Mouse (Mus musculus): Measurements from ENCODE around the gene Smad3. TPM values are rescaled to one million over a fixed set of nuclear protein-coding genes. Genes with fewer than 3 reads are reported as not detected.

The Smad3 gene
- polyA plus RNA-seq, 1 experiment, result 35.1 TPM

DNA sequence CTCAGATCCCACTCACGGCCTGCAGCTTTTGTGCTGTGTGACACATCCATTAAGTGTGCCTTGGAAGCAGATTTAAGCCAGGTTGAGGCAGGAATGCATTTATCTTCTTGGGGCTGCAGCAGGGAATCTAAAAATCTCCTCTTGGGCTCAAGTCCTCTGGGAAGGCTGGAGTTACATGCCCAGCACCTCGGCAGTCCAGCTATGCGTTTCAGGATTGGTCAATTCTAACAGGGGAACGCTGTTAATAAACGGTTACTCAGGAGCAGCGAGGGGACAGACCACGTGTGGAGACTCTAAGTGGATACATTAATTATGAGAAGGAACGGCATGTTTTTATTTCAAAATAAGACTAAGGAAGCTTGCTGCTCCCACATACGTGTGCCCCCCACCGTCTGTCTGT lies 14.7 kb upstream of the Smad3 start:
- DNase-seq (ENCODE audit: low read depth), result no peak

DNA sequence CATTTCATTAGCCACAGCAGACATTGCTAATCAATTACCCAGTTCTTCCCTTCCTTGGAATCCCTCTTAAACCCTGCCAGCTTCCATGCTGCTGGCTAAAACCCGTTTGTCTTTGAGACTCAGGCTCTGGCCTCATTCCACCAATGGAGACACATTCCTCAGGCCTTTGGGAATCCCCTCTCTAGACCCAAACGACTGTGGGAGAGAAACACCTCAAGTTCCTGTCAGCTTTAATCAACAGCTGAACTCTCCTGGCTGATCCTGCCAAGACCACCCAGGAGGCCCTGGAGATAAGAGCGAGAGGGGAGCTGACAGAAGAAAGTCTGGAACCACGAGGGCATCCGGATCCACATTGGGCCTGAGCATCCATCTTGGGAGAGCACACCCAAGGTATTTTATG lies 13.9 kb upstream of the Smad3 start:
- no peak for DNase-seq (ENCODE audit: low read depth)

DNA sequence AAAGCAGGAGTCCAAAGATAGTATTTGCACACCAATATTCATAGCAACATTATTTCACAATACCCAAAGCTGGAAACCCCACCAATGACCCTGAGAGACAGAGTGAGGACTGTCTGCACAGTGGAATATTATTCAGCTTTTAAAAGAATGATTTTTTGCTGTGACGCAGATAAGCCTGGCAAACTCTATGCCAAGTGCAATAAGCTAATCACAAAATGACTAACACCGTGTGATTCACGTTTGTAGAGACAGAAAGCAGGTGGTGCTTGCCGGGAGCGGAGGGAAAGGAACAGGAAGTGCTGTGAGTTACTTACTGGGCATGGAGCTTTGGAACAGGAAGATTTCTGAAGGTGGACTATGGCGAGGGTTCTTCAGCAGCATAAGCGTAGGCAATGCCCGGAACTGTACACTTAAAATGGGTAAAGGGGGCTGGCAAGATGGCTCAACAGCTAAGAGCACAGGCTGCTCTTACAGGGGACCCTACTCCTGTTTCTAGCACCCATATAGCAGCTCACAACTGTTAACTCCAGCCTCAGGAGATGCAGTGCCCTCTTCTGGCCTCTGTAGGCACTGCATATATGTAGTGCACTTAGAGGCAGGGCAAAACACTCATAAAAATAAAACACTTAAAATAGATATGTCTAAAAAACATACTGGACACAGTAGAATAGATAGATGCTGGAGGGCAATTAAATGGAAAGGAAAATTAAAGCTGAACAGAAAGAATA lies 3.7 kb upstream of the Smad3 start:
- no peak for DNase-seq (ENCODE audit: low read depth)

DNA sequence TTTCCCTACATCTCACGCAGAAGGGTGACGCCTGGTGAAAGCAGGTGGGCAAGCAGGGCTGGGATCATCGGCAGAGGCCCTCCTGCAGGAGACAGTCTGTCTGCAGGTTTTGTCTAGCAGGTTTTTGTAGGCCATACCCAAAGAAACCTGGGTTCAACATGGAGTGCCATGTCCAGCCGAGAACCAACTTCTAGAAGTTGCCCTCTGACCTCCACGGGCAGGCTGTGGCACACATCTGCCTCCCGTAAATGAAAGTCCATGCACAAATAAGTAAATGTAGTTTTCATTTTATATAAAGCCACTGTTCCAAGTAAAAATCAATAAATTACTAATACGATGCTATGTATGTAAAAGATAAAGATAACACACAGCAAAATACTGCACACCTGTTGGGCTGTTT lies 3.0 kb upstream of the Smad3 start:
- DNase-seq (ENCODE audit: low read depth), result no peak

DNA sequence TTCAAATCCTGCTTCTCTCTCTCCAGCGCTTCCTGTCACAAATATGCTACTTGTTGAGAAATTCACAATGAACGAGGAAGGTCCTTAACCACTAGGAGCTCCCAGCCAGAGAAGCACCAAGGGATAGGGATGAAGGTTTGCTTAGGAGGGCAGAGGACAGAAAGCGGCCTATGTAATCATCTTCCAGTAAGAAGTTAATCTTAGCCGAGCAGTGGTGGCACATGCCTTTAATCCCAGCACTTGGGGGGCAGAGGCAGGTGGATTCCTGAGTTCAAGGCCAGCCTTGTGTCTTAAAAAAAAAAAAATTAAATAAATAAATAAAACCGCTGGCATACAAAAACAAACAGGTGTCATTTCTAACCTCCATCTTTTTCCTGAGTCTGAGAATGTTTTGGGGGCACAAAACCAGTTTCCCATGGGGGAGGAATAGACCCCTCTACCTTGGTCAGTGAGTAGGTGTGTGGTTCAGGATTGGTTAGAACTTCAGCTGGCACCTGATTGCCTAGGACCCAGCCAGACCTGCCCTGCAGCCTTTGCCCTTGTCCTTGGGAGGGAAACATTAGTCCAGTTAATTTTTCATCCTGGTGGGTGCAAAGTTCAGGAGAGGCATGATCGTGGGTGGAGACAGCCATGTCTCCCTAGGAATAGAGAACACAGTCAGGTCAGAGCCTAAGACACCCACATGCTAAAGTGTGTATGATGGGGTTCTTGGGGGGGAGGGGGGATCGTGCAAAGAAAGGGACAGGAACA lies 2.4 kb upstream of the Smad3 start:
- DNase-seq (ENCODE audit: low read depth), result no peak

DNA sequence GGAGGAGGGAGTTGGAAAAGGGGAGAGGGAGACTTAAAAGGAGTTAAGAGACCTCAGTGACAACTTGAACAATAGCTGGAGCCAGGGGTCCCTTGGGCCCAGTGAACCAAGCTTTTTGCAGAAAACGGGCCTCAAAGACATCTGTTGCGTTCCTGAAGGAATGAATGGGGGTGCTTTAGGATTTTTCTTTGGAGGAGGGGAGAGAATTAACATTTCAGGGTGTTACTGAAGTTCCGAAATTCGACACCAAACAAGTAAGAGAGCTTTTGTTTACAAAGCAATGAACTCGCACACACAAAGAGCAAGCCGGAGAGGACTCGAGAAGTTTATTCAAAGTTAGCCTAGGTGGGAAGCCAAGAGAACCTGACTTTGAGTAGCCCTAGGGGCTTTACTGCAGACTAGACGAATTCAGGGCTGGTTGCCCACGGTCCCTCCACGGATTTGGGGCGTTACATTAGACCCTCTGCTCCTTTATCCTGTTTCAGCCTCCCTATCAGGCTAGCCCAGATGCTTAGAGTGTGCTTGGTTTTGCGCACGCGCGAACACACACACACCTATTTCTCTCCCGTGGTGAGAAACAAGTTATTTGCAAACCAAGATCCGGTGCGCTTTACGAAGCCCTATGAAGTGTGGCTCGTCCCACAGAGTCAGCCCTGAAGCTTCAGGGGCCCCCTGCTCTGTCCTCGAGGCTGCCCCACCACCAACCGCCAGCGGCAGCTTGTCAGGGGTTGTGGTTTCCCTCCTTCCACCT lies 1.0 kb upstream of the Smad3 start:
- DNase-seq (ENCODE audit: low read depth), result no peak

DNA sequence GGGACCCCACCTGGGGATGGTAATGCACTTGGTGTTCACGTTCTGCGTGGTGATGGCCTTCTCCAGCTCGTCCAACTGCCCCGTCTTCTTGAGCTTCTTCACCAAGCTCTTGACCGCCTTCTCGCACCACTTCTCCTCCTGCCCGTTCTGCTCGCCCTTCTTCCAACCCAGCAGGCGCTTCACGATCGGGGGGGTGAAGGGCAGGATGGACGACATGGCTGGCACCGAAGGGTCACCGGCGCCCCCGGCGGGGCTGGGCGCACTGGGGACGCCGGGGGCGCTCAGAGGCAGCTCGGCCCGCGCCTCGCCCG lies 377 bp downstream of the Smad3 start:
- no peak for DNase-seq (ENCODE audit: low read depth)

DNA sequence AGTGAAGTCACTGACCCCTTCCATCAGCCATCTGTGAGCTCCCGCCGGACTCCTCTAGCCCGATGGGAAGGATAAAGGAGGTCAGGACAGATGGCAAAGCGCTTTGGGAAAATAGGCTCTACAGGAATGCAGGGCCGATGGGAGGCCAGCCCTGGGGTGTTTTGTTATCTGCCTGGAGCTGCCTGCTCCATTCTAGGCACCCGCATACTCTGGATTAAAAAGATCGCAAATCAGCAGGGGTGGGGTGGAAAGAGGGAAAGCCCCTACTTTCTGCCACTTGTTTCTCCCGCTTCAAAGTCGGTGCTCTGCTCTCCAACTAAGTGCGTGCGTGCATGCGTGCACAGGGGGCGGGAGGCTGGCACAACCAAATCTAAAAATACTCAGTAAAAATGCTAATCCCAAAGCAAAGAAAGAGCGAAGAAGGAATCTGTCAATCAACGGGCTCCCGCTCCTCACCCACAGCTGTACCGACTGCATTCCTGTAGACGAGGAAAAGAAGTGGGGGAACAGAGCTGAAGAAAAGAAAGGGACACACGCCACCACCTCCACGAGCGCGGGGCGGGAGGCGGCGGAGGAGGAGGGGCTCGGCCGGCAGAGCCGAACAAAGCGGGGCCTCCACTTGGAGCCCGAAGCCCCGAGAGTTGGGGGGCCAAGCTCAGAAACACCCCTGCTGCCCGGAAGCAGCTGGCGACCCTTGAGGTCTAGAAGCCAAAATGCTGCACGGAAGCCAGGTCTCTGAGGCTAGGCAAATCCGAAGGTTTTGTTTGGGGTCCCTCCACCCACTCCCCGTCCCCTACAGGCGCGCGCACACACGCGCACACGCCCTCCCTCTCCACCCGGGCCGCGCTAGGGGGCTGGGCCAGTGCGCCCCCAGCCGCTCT lies 973 bp downstream of the Smad3 start:
- DNase-seq (ENCODE audit: low read depth), result no peak

DNA sequence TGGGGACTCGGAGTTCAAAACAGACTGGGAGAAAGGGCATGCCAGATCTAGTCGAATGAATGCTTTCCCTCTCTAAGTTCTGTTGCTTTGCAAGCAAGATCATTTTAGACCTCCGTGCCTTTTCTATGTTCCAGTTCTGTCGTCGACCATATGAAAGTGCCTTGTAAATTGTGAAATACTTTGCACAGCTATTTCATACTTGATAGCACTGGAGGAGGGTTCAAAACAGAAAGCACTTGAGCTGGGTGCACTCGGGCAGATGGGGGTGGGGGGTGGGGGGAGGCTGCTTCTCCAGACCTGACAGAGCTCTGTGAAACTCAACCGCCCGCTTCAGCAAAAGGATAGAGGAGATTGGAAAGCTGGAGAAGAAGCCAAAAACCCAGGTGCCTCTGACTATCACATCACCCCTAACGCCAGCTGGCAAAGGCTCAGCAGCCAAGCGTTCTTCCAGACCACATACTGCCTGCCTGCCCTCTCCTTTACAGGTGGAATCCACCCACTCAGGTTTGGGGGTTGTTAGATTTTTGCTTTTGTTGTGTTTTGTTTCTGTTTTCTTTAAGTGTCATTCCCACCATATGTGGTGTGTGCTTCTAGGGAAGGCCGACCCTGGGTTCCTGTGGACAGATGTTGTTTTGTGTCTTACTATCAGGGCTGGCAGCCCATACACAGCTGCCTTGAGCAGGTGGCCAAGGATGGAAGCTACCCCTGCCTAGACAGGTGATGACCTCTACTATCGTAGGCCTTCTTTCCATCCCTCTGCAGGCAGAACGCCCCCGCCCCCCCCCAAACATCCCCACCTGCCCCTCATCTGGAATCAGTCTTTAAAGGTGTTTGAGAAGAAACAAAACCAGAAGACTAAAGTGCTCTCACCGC lies 1.9 kb downstream of the Smad3 start:
- DNase-seq (ENCODE audit: low read depth), result no peak

DNA sequence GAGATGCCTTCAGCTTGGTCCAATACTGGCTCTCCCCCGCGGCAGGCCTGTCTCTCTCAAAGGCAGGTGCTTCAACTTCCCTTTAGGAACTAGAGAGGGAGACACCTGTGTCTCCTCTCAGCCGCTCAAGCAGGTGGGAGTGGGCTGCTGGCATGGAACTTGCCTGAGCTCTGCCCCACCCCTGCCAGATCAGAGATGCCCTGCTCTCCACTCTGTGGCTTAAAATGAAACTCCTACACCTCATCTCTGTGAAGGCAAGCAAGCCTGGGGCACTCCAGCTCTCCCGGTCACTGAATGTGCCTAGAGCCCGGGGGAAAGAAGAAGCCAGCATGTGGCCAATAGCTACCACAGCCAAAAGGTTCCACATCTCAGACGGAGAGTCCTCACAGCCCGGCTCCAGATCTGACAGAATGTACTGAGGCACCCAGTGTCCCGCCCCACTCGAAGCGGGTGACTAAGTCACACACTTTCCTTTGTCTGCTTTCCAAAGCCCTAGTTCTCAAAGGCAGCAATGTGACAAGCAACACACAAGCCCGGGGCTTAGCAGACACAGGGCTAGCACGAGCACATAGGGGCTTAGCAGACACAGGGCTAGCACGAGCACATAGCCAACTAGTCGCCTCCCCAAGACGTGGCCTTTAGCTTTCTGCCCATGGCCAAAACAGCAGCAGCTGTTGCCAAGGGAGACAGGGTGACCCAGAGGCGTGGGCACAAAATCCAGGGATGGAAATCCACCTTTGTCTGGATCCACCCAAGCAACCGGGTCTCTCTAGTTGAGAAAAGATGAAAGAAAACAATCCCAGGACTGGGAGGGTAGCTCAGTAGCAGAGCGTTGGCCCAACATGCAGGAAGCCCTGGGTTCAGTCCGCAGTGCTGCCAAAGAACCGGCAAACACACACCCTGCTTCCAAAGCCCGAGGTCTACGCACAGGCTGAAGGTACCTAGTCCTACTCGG lies 3.0 kb downstream of the Smad3 start:
- no peak for DNase-seq (ENCODE audit: low read depth)

DNA sequence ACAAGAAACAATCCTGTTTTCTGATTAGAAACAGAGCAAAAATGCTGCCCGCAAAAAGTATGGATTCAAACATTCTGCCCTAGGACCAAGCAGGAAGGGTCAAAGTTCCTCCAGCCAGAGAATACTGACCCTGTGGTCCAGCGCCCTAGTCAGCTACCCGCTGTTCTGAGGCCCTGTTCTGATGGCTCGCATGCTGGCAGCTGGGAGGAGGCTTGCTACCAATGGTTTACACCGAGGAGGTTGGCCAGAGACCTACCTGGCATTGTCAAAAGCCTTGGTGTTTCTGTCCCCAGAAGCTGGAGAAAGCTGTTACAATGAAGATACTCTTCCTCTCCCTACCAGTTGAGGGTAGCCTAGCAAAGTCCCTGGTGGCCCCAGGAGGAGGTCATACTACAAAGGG lies 3.8 kb downstream of the Smad3 start:
- DNase-seq (ENCODE audit: low read depth), result no peak

DNA sequence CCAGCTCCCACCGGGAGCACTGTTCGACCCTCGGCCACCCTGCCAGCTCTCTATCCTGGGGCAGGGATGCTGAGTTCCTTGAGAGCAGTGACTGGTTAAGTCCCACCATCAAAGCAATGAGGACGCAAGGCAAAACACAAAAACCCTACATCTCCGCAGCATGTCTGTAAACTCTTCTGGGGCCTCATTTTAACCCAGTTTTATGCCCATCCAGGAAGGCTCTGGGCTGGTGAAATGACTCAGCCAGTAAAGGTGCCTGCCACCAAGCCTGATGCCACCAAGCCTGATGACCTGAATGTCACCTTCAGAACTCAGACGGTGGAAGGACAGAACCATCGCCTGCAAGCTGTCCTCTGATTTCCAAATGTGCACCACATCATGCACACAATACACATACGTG lies 4.4 kb downstream of the Smad3 start:
- no peak for DNase-seq (ENCODE audit: low read depth)

DNA sequence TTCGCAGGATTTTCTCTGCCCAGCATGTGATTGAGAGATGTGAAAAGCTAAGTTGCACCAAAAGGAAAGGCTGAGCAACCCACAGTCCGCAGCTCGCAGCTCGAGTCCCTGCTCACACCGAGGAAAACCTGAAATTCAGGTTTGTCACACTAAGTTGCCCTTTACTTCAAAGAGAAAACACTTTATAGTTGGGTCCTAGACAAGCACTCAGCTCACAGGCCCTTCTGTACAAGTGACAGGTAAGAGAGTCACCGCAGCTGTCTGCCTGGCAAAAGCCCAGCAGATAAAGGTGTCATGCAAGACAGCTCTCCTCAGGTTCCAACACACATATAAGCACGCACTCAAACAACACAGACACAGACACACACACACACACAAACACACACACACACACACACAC lies 5.2 kb downstream of the Smad3 start:
- no peak for DNase-seq (ENCODE audit: low read depth)

DNA sequence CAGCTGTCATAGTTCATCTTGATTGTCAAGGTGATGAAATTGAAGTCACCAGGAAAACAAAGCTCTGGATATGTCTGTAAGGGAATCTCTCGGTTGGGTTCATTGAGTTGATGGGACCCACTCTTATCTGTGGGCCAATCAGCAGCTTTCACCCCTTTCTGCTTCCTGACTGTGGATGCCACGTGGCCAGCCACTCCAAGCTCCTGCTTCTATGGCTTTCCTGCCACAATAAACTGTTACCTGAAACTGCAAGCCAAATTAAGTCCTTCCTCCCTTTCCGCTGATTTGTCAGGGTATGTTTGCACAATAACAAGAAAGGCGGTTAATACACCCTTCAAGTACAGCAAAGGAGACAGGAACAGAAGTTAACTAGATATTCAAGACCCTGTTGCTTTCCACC lies 6.5 kb downstream of the Smad3 start:
- DNase-seq (ENCODE audit: low read depth), result no peak

DNA sequence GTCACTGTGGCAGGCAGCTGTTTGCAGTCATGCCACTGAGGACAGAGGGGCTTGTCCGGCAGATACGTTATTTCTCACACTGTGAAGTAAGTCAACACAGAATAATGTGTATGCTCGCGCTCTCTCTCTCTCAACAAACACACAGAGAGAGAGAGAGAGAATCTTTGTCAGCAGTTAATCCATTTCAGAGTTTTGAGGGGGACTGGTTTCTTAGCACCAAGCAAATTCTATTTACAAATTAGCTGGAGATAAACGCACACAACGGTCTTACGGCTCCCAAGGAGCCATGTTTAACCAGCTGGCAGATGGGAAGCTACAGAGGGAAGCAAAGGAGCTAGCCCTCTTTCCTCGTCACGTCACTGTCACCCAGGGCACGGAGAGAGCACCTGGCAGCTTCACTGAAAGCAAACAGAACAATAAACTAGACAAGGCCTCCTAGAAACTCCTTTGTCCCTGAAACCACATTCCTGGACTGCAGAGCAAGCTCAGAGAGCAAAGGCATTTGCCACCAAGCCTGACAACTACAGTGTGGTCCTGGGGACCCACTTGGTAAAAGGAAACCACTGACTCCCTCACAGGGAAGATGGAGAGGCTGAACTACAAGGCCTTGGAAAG lies 7.3 kb downstream of the Smad3 start:
- DNase-seq (ENCODE audit: low read depth), result no peak

DNA sequence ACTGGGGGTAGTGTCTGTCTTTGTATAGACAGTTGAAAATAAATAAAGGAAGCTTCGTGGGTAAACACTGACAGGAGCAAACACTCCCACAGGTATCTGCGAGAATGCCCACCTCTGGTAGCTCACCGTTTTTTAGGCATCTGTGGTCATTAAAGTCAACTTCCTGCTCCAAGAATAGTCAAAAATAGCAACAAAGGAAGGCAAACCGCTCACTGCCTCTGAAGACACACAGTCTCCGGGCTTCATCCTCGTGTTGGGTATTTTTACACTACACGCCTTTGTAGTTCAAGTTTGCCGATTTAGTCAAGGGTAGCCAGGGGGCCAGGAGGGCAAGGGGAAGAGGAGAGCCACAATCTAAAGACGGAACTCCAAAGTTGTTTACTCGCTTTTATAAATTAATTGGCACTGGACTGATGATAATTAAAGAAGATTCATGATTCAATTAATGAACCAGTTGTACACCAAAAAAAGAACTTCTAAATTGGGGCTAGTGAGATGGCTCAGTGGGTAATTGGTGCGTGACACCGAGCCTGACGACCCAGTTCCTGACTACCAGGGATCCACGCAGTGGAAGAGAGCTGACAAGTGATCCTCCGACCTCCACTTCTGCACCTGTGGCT lies 8.4 kb downstream of the Smad3 start:
- DNase-seq (ENCODE audit: low read depth), result no peak

DNA sequence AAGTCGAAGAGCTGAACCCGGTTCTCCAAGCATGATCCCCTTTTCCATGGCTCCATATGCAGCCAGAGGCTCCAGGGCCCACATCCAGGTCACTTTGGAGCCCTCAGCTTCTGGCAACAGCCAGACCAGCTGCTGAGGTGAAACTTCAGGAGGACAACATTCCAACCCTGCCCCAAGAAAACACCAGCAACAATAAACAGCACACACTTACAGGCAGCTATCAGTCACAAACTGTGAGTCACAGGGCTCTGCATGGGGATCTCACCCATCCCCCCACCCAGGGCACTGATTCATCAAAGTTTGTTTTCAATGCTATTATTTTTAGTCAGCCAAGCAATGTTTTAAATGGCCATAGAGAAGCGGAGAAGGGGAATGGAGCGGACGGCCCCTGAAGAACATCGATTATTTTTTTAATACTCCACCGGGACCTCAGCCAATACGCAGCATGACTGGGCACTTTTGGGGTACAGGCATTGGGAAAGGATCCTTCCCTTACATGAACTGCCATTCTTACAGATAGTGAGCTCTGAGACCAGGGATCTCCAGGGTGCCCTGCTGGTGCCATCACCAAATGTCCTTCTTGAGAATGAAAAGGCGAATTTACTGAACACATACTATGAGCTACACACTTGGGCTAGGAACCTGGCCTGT lies 10.0 kb downstream of the Smad3 start:
- DNase-seq (ENCODE audit: low read depth), result no peak

DNA sequence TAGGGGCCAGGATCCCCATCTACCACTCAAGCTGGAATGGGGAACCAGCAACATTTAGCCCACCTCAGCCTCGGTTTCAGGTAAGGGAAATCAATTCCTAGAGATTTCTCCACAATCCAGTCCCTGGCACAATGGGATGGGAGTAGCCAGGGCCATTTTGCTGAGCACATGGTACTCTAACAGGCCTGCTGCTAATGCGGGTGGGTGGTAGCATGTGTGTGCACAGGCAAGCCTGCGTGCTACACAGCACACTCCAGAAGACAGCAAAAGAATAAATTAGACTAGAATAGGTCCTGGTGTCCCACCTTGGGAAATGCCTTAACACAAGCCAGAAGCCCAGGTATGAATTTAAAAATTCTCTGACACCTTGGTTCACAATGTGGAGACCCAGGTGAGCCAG lies 10.8 kb downstream of the Smad3 start:
- no peak for DNase-seq (ENCODE audit: low read depth)

Measured in gonadal fat pad, adult 2 months (tissue).